Mouse (Mus musculus): ENCODE measurements around the gene Egr2.

The Egr2 gene

GRCm38 (mm10) chr10:67535256-67535655 lies at the start of gene Egr2:
Gene Egr2, plus strand, starts transcription at chr10:67535475.
- DNase-seq (ENCODE audit: extremely low read depth, insufficient read length, low spot score), result no peak

GRCm38 (mm10) chr10:67487496-67487895 lies 47.8 kb upstream of the Egr2 start:
- peak; percentile 58 for DNase-seq (ENCODE audit: extremely low read depth, insufficient read length, low spot score)

- DNase-seq (ENCODE audit: extremely low read depth, insufficient read length, low spot score), result no peak
These were observed 45.4 kb upstream of the Egr2 start for GRCm38 (mm10) chr10:67489836-67490235.

- DNase-seq (ENCODE audit: extremely low read depth, insufficient read length, low spot score), result no peak
These were observed 44.6 kb upstream of the Egr2 start for GRCm38 (mm10) chr10:67490632-67491031.

GRCm38 (mm10) chr10:67492161-67492571 lies 43.1 kb upstream of the Egr2 start:
- DNase-seq (ENCODE audit: extremely low read depth, insufficient read length, low spot score), result no peak

GRCm38 (mm10) chr10:67493556-67493955 lies 41.7 kb upstream of the Egr2 start:
- DNase-seq (ENCODE audit: extremely low read depth, insufficient read length, low spot score), result no peak

GRCm38 (mm10) chr10:67497144-67497892 lies 38.0 kb upstream of the Egr2 start:
- DNase-seq (ENCODE audit: extremely low read depth, insufficient read length, low spot score), result no peak

GRCm38 (mm10) chr10:67497951-67498350 lies 37.3 kb upstream of the Egr2 start:
- DNase-seq (ENCODE audit: extremely low read depth, insufficient read length, low spot score), result no peak

- no peak for DNase-seq (ENCODE audit: extremely low read depth, insufficient read length, low spot score)
These were observed 31.8 kb upstream of the Egr2 start for GRCm38 (mm10) chr10:67503320-67503995.

GRCm38 (mm10) chr10:67504046-67504445 lies 31.2 kb upstream of the Egr2 start:
- DNase-seq (ENCODE audit: extremely low read depth, insufficient read length, low spot score), result no peak

GRCm38 (mm10) chr10:67505248-67505647 lies 30.0 kb upstream of the Egr2 start:
- DNase-seq (ENCODE audit: extremely low read depth, insufficient read length, low spot score), result no peak

GRCm38 (mm10) chr10:67512211-67512610 lies 23.1 kb upstream of the Egr2 start:
- no peak for DNase-seq (ENCODE audit: extremely low read depth, insufficient read length, low spot score)

- no peak for DNase-seq (ENCODE audit: extremely low read depth, insufficient read length, low spot score)
These were observed 22.4 kb upstream of the Egr2 start for GRCm38 (mm10) chr10:67512871-67513270.

GRCm38 (mm10) chr10:67518733-67519132 lies 16.5 kb upstream of the Egr2 start:
- no peak for DNase-seq (ENCODE audit: extremely low read depth, insufficient read length, low spot score)

- DNase-seq (ENCODE audit: extremely low read depth, insufficient read length, low spot score), result peak; percentile 19
These were observed 11.1 kb upstream of the Egr2 start for GRCm38 (mm10) chr10:67524130-67524529.

GRCm38 (mm10) chr10:67524694-67525093 lies 10.6 kb upstream of the Egr2 start:
- DNase-seq (ENCODE audit: extremely low read depth, insufficient read length, low spot score), result no peak

- DNase-seq (ENCODE audit: extremely low read depth, insufficient read length, low spot score), result no peak
These were observed 8.8 kb upstream of the Egr2 start for GRCm38 (mm10) chr10:67526435-67526834.

GRCm38 (mm10) chr10:67529769-67530168 lies 5.5 kb upstream of the Egr2 start:
- DNase-seq (ENCODE audit: extremely low read depth, insufficient read length, low spot score), result no peak

GRCm38 (mm10) chr10:67535972-67536371 lies 697 bp downstream of the Egr2 start:
- DNase-seq (ENCODE audit: extremely low read depth, insufficient read length, low spot score), result peak; percentile 47

GRCm38 (mm10) chr10:67536621-67537141 lies 1.4 kb downstream of the Egr2 start:
- DNase-seq (ENCODE audit: extremely low read depth, insufficient read length, low spot score), result peak; percentile 71

GRCm38 (mm10) chr10:67537151-67537994 lies 2.1 kb downstream of the Egr2 start:
- peak; percentile 89 for DNase-seq (ENCODE audit: extremely low read depth, insufficient read length, low spot score)

All from 3134 (cell line).